Comparison of ENCODE assay signal across 8 mouse cellular contexts in genomic region chr11:60416590-60416962, GRCm38 (mm10). TPM values are rescaled to one million over a fixed set of nuclear protein-coding genes. Genes with fewer than 3 reads are reported as not detected.
DNase-seq lines count a peak whose midpoint lies in the region; ATAC-seq and TF ChIP-seq lines count a peak whose summit lies in the region.

No protein-coding gene starts in this region.

- WGBS in embryonic facial prominence, embryonic 11.5 days, result under 1% methylated on average over 21 of the region's 21 CpGs
- WGBS in intestine, postnatal 0 days, result under 1% methylated on average over 21 of the region's 21 CpGs
- WGBS in neural tube, embryonic 13.5 days, result under 1% methylated on average over 21 of the region's 21 CpGs

- peak overlapping the region; percentile 67 for H3K4me2 ChIP-seq in embryonic facial prominence, embryonic 11.5 days (ENCODE audit: low read depth, low read length)
- peak overlapping the region; percentile 93 for H3K4me2 ChIP-seq in intestine, postnatal 0 days (replicated peaks; ENCODE audit: low read depth)
- H3K4me2 ChIP-seq in neural tube, embryonic 13.5 days, result peak overlapping the region; percentile 83

- H3K9ac ChIP-seq in embryonic facial prominence, embryonic 11.5 days (replicated peaks; ENCODE audit: low read length), result peak overlapping the region; percentile 84
- H3K9ac ChIP-seq in intestine, postnatal 0 days (ENCODE audit: low read depth, low read length), result peak overlapping the region; percentile 81
- H3K9ac ChIP-seq in neural tube, embryonic 13.5 days, result peak overlapping the region; percentile 83

- no peak for DNase-seq in layer of hippocampus, adult 2 months (ENCODE audit: low spot score in 2 of 2)
- DNase-seq in layer of hippocampus, postnatal 36 days, result no peak
- DNase-seq in embryonic facial prominence, embryonic 11.5 days (ENCODE audit: low spot score), result no peak
- no peak for DNase-seq in embryo, embryonic 10.5 days (ENCODE audit: low spot score)
- DNase-seq in frontal cortex, postnatal 10 days (ENCODE audit: low spot score in 2 of 2), result no peak
- DNase-seq in layer of hippocampus, postnatal 25 days (ENCODE audit: extremely low spot score in 1 of 2, low spot score in 1 of 2), result no peak

- peak overlapping the region; percentile 91 for H3K27ac ChIP-seq in layer of hippocampus, adult 2 months
- H3K27ac ChIP-seq in embryonic facial prominence, embryonic 11.5 days (replicated peaks; ENCODE audit: low read depth, low read length), result no peak overlapping the region
- H3K27ac ChIP-seq in intestine, postnatal 0 days (ENCODE audit: low read depth, low read length), result peak overlapping the region; percentile 95
- peak overlapping the region; percentile 75 for H3K27ac ChIP-seq in neural tube, embryonic 13.5 days (replicated peaks)

- peaks cover 4% of the 10 kb centered on the region for H3K4me1 ChIP-seq in embryonic facial prominence, embryonic 11.5 days (ENCODE audit: control insufficient read depth, insufficient read depth, low read length)
- H3K4me1 ChIP-seq in intestine, postnatal 0 days (replicated peaks; ENCODE audit: control insufficient read depth, insufficient read depth, low read length), result peaks cover 3% of the 10 kb centered on the region; the same call in 1 of the 2 replicates
- H3K4me1 ChIP-seq in neural tube, embryonic 13.5 days (replicated peaks), result peaks cover 42% of the 10 kb centered on the region

- H3K27me3 ChIP-seq in embryonic facial prominence, embryonic 11.5 days (ENCODE audit: control insufficient read depth, insufficient read depth, low read length), result no peaks in the 10 kb centered on the region
- H3K27me3 ChIP-seq in intestine, postnatal 0 days (replicated peaks; ENCODE audit: control insufficient read depth, insufficient read depth, low read length), result no peaks in the 10 kb centered on the region
- H3K27me3 ChIP-seq in neural tube, embryonic 13.5 days, result no peaks in the 10 kb centered on the region

- no peak for ATAC-seq in embryonic facial prominence, embryonic 11.5 days (replicated peaks; ENCODE audit: insufficient number of reproducible peaks, low FRiP score, low TSS enrichment, low read depth)
- ATAC-seq in intestine, postnatal 0 days, result peak; percentile 23
- ATAC-seq in neural tube, embryonic 13.5 days (ENCODE audit: low read depth), result peak; percentile 57; the same call in 1 of the 2 replicates

- H3K9me3 ChIP-seq in embryonic facial prominence, embryonic 11.5 days (replicated peaks; ENCODE audit: control insufficient read depth, low read length), result no peaks in the 10 kb centered on the region
- no peaks in the 10 kb centered on the region for H3K9me3 ChIP-seq in intestine, postnatal 0 days (ENCODE audit: control insufficient read depth)
- no peaks in the 10 kb centered on the region for H3K9me3 ChIP-seq in neural tube, embryonic 13.5 days

- no peaks in the 10 kb centered on the region for H3K36me3 ChIP-seq in embryonic facial prominence, embryonic 11.5 days (replicated peaks; ENCODE audit: control insufficient read depth, insufficient read depth, low read depth, low read length)
- no peaks in the 10 kb centered on the region; the same call in 1 of the 2 replicates for H3K36me3 ChIP-seq in intestine, postnatal 0 days (ENCODE audit: control insufficient read depth, insufficient read depth)
- no peaks in the 10 kb centered on the region for H3K36me3 ChIP-seq in neural tube, embryonic 13.5 days

- peak overlapping the region; percentile 93 for H3K4me3 ChIP-seq in layer of hippocampus, adult 2 months
- H3K4me3 ChIP-seq in embryonic facial prominence, embryonic 11.5 days (ENCODE audit: low read depth, low read length), result peak overlapping the region; percentile 89
- H3K4me3 ChIP-seq in intestine, postnatal 0 days (ENCODE audit: low read depth, low read length), result peak overlapping the region; percentile 85
- H3K4me3 ChIP-seq in neural tube, embryonic 13.5 days, result peak overlapping the region; percentile 92

- no peak for TF ChIP-seq CTCF in layer of hippocampus, adult 2 months (conservative IDR thresholded peaks at IDR 0.05)
- TF ChIP-seq CTCF in intestine, postnatal 0 days (IDR thresholded peaks at IDR 0.05; ENCODE audit: low read depth), result no peak

RNA-seq across cellular contexts. Expression of gene Gid4, which starts 0.4 kb away (rescaled TPM):
- total RNA-seq in layer of hippocampus, adult 2 months (2021), result 10 to 100 TPM; 48.8 to 51.1 TPM
- total RNA-seq in layer of hippocampus, postnatal 36 days (2021), result 10 to 100 TPM; 54.5 to 54.8 TPM
- polyA plus RNA-seq in embryonic facial prominence, embryonic 11.5 days (2014; fragmentation: Nextera tagmentation; extraction: Ambion mirVana), result 26.5 and 27.3 TPM in 2 replicates
- 11.3 and 12.2 TPM in 2 replicates for polyA plus RNA-seq in intestine, postnatal 0 days (2015; fragmentation: Nextera tagmentation; extraction: Ambion mirVana)
- 19.2 and 20.2 TPM in 2 replicates for polyA plus RNA-seq in neural tube, embryonic 13.5 days (2015; fragmentation: Nextera tagmentation; extraction: Ambion mirVana)
- 10 to 100 TPM; 50.1 to 53.8 TPM for total RNA-seq in layer of hippocampus, postnatal 25 days (2021)

RNA-seq across cellular contexts. Expression of gene Atpaf2, which starts 1.7 kb away (rescaled TPM):
- total RNA-seq in layer of hippocampus, adult 2 months (2021), result 10 to 100 TPM; 27.3 to 32.7 TPM
- 10 to 100 TPM; 27.7 to 29.3 TPM for total RNA-seq in layer of hippocampus, postnatal 36 days (2021)
- 47.9 and 53.1 TPM in 2 replicates for polyA plus RNA-seq in embryonic facial prominence, embryonic 11.5 days (2014; fragmentation: Nextera tagmentation; extraction: Ambion mirVana)
- polyA plus RNA-seq in intestine, postnatal 0 days (2015; fragmentation: Nextera tagmentation; extraction: Ambion mirVana), result 60.3 and 70.4 TPM in 2 replicates
- polyA plus RNA-seq in neural tube, embryonic 13.5 days (2015; fragmentation: Nextera tagmentation; extraction: Ambion mirVana), result 39.4 and 41.2 TPM in 2 replicates
- total RNA-seq in layer of hippocampus, postnatal 25 days (2021), result 10 to 100 TPM; 29.1 to 31.4 TPM

RNA-seq across cellular contexts. Expression of gene Drg2, which starts 37.8 kb away (rescaled TPM):
- 10 to 100 TPM; 77.1 to 79.4 TPM for total RNA-seq in layer of hippocampus, adult 2 months (2021)
- total RNA-seq in layer of hippocampus, postnatal 36 days (2021), result 10 to 100 TPM; 69.0 to 78.3 TPM
- polyA plus RNA-seq in embryonic facial prominence, embryonic 11.5 days (2014; fragmentation: Nextera tagmentation; extraction: Ambion mirVana), result 124 and 136 TPM in 2 replicates
- polyA plus RNA-seq in intestine, postnatal 0 days (2015; fragmentation: Nextera tagmentation; extraction: Ambion mirVana), result 40.9 and 41.7 TPM in 2 replicates
- polyA plus RNA-seq in neural tube, embryonic 13.5 days (2015; fragmentation: Nextera tagmentation; extraction: Ambion mirVana), result 92.5 and 99.3 TPM in 2 replicates
- total RNA-seq in layer of hippocampus, postnatal 25 days (2021), result 10 to 100 TPM; 70.2 to 72.7 TPM

RNA-seq across cellular contexts. Expression of gene Myo15, which starts 52.6 kb away (rescaled TPM):
- total RNA-seq in layer of hippocampus, adult 2 months (2021), result under 1 TPM; 0.10 TPM
- under 1 TPM; 0.10 TPM for total RNA-seq in layer of hippocampus, postnatal 36 days (2021)
- 0.24 and 0.25 TPM in 2 replicates for polyA plus RNA-seq in embryonic facial prominence, embryonic 11.5 days (2014; fragmentation: Nextera tagmentation; extraction: Ambion mirVana)
- polyA plus RNA-seq in intestine, postnatal 0 days (2015; fragmentation: Nextera tagmentation; extraction: Ambion mirVana), result 0.03 and 0.05 TPM in 2 replicates
- 0.15 and 0.21 TPM in 2 replicates for polyA plus RNA-seq in neural tube, embryonic 13.5 days (2015; fragmentation: Nextera tagmentation; extraction: Ambion mirVana)
- under 1 TPM; 0.05 to 0.09 TPM for total RNA-seq in layer of hippocampus, postnatal 25 days (2021)
